Mouse (Mus musculus) G1E (cell line): Measurements from ENCODE around the gene Gm9747. TPM values are rescaled to one million over a fixed set of nuclear protein-coding genes. Genes with fewer than 3 reads are reported as not detected.

Source experiments
- ATAC-seq: 2 replicates; pipeline ENCODE4 v1.8.0; 2016; ENCODE audit warnings: mild to moderate bottlenecking; ENCODE audit not compliant: insufficient number of reproducible peaks, poor library complexity, low FRiP score, severe bottlenecking; ENCODE audit errors: extremely low read depth
- DNase-seq: peaks from one replicate; pipeline ENCODE4 v3.0.0; 2012; ENCODE audit warnings: low spot score
- H3K27me3 ChIP-seq: 2 replicates; pipeline ENCODE4 v1.6.1; 2012; ENCODE audit warnings: mild to moderate bottlenecking, low read length, inconsistent platforms; ENCODE audit not compliant: insufficient read depth
- H3K36me3 ChIP-seq: replicated peaks from 2 replicates; pipeline ENCODE3; 2012; ENCODE audit warnings: mild to moderate bottlenecking, inconsistent platforms
- H3K4me1 ChIP-seq: 2 replicates; pipeline ENCODE4 v1.6.1; 2012; ENCODE audit warnings: low read depth, low read length, inconsistent platforms, mixed read lengths; ENCODE audit not compliant: insufficient read depth
- H3K4me3 ChIP-seq: 2 replicates; pipeline ENCODE4 v1.5.1; 2012; ENCODE audit warnings: low read depth, mild to moderate bottlenecking, inconsistent platforms, low read length, moderate library complexity, mixed read lengths
- H3K9me3 ChIP-seq: replicated peaks from 2 replicates; pipeline ENCODE4 v1.6.1; 2012; ENCODE audit warnings: inconsistent platforms
- CTCF ChIP-seq: IDR thresholded peaks from 2 replicates; pipeline ENCODE4 v1.5.1; 2012; ENCODE audit warnings: low read depth, low read length, inconsistent platforms, mixed read lengths
- GATA1 ChIP-seq: IDR thresholded peaks from 2 replicates; pipeline ENCODE4 v1.6.1; 2012; ENCODE audit warnings: borderline replicate concordance, low read length, inconsistent platforms, mixed read lengths
- GATA2 ChIP-seq: IDR thresholded peaks from 2 replicates; pipeline ENCODE4 v1.6.1; 2012; ENCODE audit warnings: low read depth, low read length, inconsistent platforms, borderline replicate concordance
- POLR2AphosphoS5 ChIP-seq: IDR thresholded peaks from 2 replicates; pipeline ENCODE4 v1.6.1; 2012; ENCODE audit warnings: low read depth, low read length, inconsistent platforms; ENCODE audit not compliant: insufficient replicate concordance
- TAL1 ChIP-seq: conservative IDR thresholded peaks from 2 replicates; pipeline ENCODE4 v1.6.1; 2012; ENCODE audit warnings: low read depth, low read length, inconsistent platforms, mixed read lengths
- polyA plus RNA-seq: library from polyadenylated mRNA; stranded (reverse); fragments of >175 nt; gene quantifications from 2 replicates; pipeline ENCODE4 v1.2.3, GENCODE M21; 2012
- total RNA-seq, 2 experiments: library from RNA; stranded (forward) in 1 of 2; stranded (reverse) in 1 of 2; fragments of 200-1000 nt in 1 of 2; fragments of >200 nt in 1 of 2; fragmentation: Nextera tagmentation in 1 of 2; gene quantifications; 2 replicates each; pipeline ENCODE4 v1.2.3; 2014 to 2017

Gene Gm9747
- total and polyA plus RNA-seq, 3 experiments, result 0.11 TPM; not detected in 2

GRCm38 (mm10) chr1:82257457-82257856, 24.5 kb downstream of the Gm9747 start:
- H3K4me3 ChIP-seq, result no peak overlapping the region
- H3K36me3 ChIP-seq, result no peaks in the 10 kb centered on the region
- no peaks in the 10 kb centered on the region for H3K9me3 ChIP-seq
- no peaks in the 10 kb centered on the region for H3K27me3 ChIP-seq
- ATAC-seq (no peak), DNase-seq (no peak)
- TF ChIP-seq GATA1, result no peak
- no peak for TF ChIP-seq TAL1
- TF ChIP-seq CTCF, result no peak
- TF ChIP-seq GATA2, result no peak
- no peak for TF ChIP-seq POLR2AphosphoS5
- H3K4me1 ChIP-seq, result no peaks in the 10 kb centered on the region

- no peaks in the 10 kb centered on the region for H3K27me3 ChIP-seq
- H3K4me3 ChIP-seq, result no peak overlapping the region
- H3K4me1 ChIP-seq, result no peaks in the 10 kb centered on the region
- H3K36me3 ChIP-seq, result no peaks in the 10 kb centered on the region
- ATAC-seq, result no peak
- no peaks in the 10 kb centered on the region for H3K9me3 ChIP-seq
- TF ChIP-seq GATA2 (no peak), GATA1 (no peak), CTCF (no peak), POLR2AphosphoS5 (no peak), TAL1 (no peak)
- DNase-seq, result no peak
Observed at GRCm38 (mm10) chr1:82258331-82258730, 25.4 kb downstream of the Gm9747 start.

- DNase-seq (no peak), ATAC-seq (no peak)
- H3K4me1 ChIP-seq, result no peaks in the 10 kb centered on the region
- H3K36me3 ChIP-seq, result no peaks in the 10 kb centered on the region
- H3K9me3 ChIP-seq, result no peaks in the 10 kb centered on the region
- no peak overlapping the region for H3K4me3 ChIP-seq
- TF ChIP-seq GATA1, result no peak
- TF ChIP-seq CTCF, result no peak
- TF ChIP-seq TAL1, result no peak
- no peak for TF ChIP-seq POLR2AphosphoS5
- TF ChIP-seq GATA2, result no peak
- no peaks in the 10 kb centered on the region for H3K27me3 ChIP-seq
Observed at GRCm38 (mm10) chr1:82260055-82260454, 27.1 kb downstream of the Gm9747 start.

GRCm38 (mm10) chr1:82261053-82261618, 28.2 kb downstream of the Gm9747 start:
- no peaks in the 10 kb centered on the region for H3K9me3 ChIP-seq
- H3K4me3 ChIP-seq, result no peak overlapping the region
- TF ChIP-seq GATA1 (no peak), POLR2AphosphoS5 (no peak), CTCF (no peak), GATA2 (no peak), TAL1 (no peak)
- DNase-seq (no peak), ATAC-seq (no peak)
- no peaks in the 10 kb centered on the region for H3K4me1 ChIP-seq
- H3K27me3 ChIP-seq, result no peaks in the 10 kb centered on the region
- no peaks in the 10 kb centered on the region for H3K36me3 ChIP-seq

- H3K27me3 ChIP-seq, result no peaks in the 10 kb centered on the region
- H3K36me3 ChIP-seq, result no peaks in the 10 kb centered on the region
- DNase-seq (no peak), ATAC-seq (no peak)
- H3K9me3 ChIP-seq, result no peaks in the 10 kb centered on the region
- no peak overlapping the region for H3K4me3 ChIP-seq
- no peaks in the 10 kb centered on the region for H3K4me1 ChIP-seq
- TF ChIP-seq POLR2AphosphoS5 (no peak), GATA1 (no peak), GATA2 (no peak), TAL1 (no peak), CTCF (no peak)
Observed at GRCm38 (mm10) chr1:82261638-82262037, 28.7 kb downstream of the Gm9747 start.

GRCm38 (mm10) chr1:82262331-82262730, 29.4 kb downstream of the Gm9747 start:
- no peaks in the 10 kb centered on the region for H3K27me3 ChIP-seq
- no peak for ATAC-seq
- no peaks in the 10 kb centered on the region for H3K36me3 ChIP-seq
- TF ChIP-seq GATA2 (no peak), CTCF (no peak)
- H3K4me1 ChIP-seq, result no peaks in the 10 kb centered on the region
- H3K4me3 ChIP-seq, result no peak overlapping the region
- DNase-seq, result no peak
- no peaks in the 10 kb centered on the region for H3K9me3 ChIP-seq

GRCm38 (mm10) chr1:82267547-82267946, 34.6 kb downstream of the Gm9747 start:
- ATAC-seq (no peak), DNase-seq (no peak)
- Histone ChIP-seq H3K4me1 (no peaks in the 10 kb centered on the region), H3K36me3 (no peaks in the 10 kb centered on the region), H3K4me3 (no peak overlapping the region), H3K9me3 (no peaks in the 10 kb centered on the region), H3K27me3 (no peaks in the 10 kb centered on the region; the same call in 1 of the 2 replicates)
- TF ChIP-seq TAL1, result no peak
- TF ChIP-seq POLR2AphosphoS5, result no peak
- TF ChIP-seq GATA2, result no peak
- TF ChIP-seq CTCF, result no peak
- no peak for TF ChIP-seq GATA1

- H3K4me1 ChIP-seq, result no peaks in the 10 kb centered on the region
- DNase-seq (no peak), ATAC-seq (no peak)
- no peak overlapping the region for H3K4me3 ChIP-seq
- TF ChIP-seq CTCF, result no peak
- TF ChIP-seq POLR2AphosphoS5, result no peak
- no peak for TF ChIP-seq GATA2
- no peak for TF ChIP-seq TAL1
- TF ChIP-seq GATA1, result no peak
- no peaks in the 10 kb centered on the region for H3K36me3 ChIP-seq
- H3K27me3 ChIP-seq, result no peaks in the 10 kb centered on the region; the same call in 1 of the 2 replicates
- no peaks in the 10 kb centered on the region for H3K9me3 ChIP-seq
Observed at GRCm38 (mm10) chr1:82272231-82272630, 39.3 kb downstream of the Gm9747 start.
